ENCODE assay signal across 8 mouse cellular contexts in the genomic region with DNA sequence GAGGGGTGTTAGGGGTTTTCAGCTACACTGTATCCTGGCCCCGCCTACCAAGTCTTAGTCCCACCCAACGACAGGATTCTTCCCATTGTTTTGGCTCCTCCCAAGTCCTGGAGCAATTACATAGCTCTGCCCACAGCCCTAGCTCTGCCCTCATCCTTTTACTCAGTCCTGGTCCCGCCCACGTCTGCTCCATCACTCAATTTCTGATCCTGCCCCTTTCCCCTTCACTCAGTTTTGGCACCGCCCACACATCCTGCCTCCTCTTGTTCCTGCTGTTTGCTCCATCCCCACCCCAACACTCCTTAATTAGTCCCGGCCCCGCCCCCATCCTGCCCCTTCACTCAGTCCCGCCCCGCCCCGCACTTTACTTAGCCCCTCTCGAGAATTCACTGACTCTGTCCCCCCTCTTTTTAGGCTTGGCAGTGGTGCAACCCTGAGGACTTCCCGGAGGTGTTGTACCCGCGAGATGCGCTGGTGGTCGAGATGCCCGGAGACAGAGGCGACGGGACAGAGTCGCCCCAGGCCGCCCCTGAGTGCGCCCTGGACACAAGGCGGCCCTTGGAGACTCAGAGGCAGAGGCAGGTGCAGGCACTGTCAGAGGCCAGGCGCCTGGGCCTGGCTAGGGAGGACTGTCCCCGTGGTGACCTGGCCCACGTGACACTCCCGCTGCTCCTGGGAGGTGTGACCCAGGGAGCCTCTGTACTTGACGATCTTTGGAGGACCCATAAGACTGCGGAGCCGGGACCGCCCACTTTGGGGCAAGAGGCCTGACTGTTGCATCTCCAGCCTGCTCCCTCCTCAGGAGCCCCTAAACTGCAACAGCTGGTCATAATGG. TPM values are rescaled to one million over a fixed set of nuclear protein-coding genes. Genes with fewer than 3 reads are reported as not detected.
DNase-seq lines count a peak whose midpoint lies in the region; ATAC-seq and TF ChIP-seq lines count a peak whose summit lies in the region.

No protein-coding gene starts in this region.

- peaks cover 16% of the 10 kb centered on the region for H3K27me3 ChIP-seq in forebrain, postnatal 0 days (ENCODE audit: insufficient read depth, low read length)
- H3K27me3 ChIP-seq in hindbrain, embryonic 13.5 days: peaks cover 69% of the 10 kb centered on the region
- 0 out of 2 replicates have a peak, but pooled peaks cover 14% of the 10 kb centered on the region for H3K27me3 ChIP-seq in limb, embryonic 14.5 days (ENCODE audit: control insufficient read depth, insufficient read depth, low read length)

- TF ChIP-seq CTCF in forebrain, postnatal 0 days (IDR thresholded peaks at IDR 0.05; ENCODE audit: low read depth): no peak

- H3K9me3 ChIP-seq in forebrain, postnatal 0 days (ENCODE audit: low read length): 0 out of 2 replicates have a peak, but pooled peaks cover 5% of the 10 kb centered on the region
- peaks cover 16% of the 10 kb centered on the region; the same call in 1 of the 2 replicates for H3K9me3 ChIP-seq in hindbrain, embryonic 13.5 days
- 0 out of 2 replicates have a peak, but pooled peaks cover 3% of the 10 kb centered on the region for H3K9me3 ChIP-seq in limb, embryonic 14.5 days (ENCODE audit: control insufficient read depth, low read length)

- H3K4me3 ChIP-seq in forebrain, postnatal 0 days (ENCODE audit: low read depth, low read length): no peak overlapping the region
- H3K4me3 ChIP-seq in hindbrain, embryonic 13.5 days: no peak overlapping the region
- no peak overlapping the region for H3K4me3 ChIP-seq in limb, embryonic 14.5 days (replicated peaks; ENCODE audit: low read length)

- TF ChIP-seq POLR2A in limb, embryonic 14.5 days (IDR thresholded peaks at IDR 0.05; ENCODE audit: borderline replicate concordance, extremely low read depth, insufficient read depth, insufficient read length): no peak

- H3K36me3 ChIP-seq in forebrain, postnatal 0 days (ENCODE audit: insufficient read depth): no peaks in the 10 kb centered on the region
- H3K36me3 ChIP-seq in hindbrain, embryonic 13.5 days: no peaks in the 10 kb centered on the region
- H3K36me3 ChIP-seq in limb, embryonic 14.5 days (ENCODE audit: control insufficient read depth, insufficient read depth, low read length): no peaks in the 10 kb centered on the region

- peak; percentile 64; the same call in 1 of the 2 replicates for ATAC-seq in forebrain, postnatal 0 days
- ATAC-seq in hindbrain, embryonic 13.5 days (ENCODE audit: low FRiP score): peak; percentile 37; the same call in 1 of the 2 replicates
- ATAC-seq in limb, embryonic 14.5 days (ENCODE audit: low FRiP score, low read depth): peak; percentile 62; the same call in 1 of the 2 replicates

- no peak overlapping the region for H3K4me2 ChIP-seq in forebrain, postnatal 0 days (ENCODE audit: low read depth)
- H3K4me2 ChIP-seq in hindbrain, embryonic 13.5 days: no peak overlapping the region
- H3K4me2 ChIP-seq in limb, embryonic 14.5 days (replicated peaks; ENCODE audit: low read depth, low read length, severe bottlenecking): no peak overlapping the region

- peak; percentile 34 for DNase-seq in ovary, postnatal 36 days (ENCODE audit: low spot score)
- no peak for DNase-seq in ovary, postnatal 10 days (ENCODE audit: low spot score)
- DNase-seq in forebrain, postnatal 0 days: no peak
- no peak for DNase-seq in limb, embryonic 14.5 days (ENCODE audit: low spot score)
- DNase-seq in neural tube, embryonic 10.5 days (ENCODE audit: extremely low spot score, low spot score): peak; percentile 63
- DNase-seq in c-Kit-positive CD71-positive TER-119-positive erythroid progenitor cells, embryonic 14.5 days (ENCODE audit: low spot score): no peak
- DNase-seq in thymus, postnatal 14 days: no peak

- H3K4me1 ChIP-seq in forebrain, postnatal 0 days (ENCODE audit: insufficient read depth): no peaks in the 10 kb centered on the region
- H3K4me1 ChIP-seq in hindbrain, embryonic 13.5 days (replicated peaks): peaks cover 8% of the 10 kb centered on the region
- peaks cover 4% of the 10 kb centered on the region; the same call in 1 of the 2 replicates for H3K4me1 ChIP-seq in limb, embryonic 14.5 days (ENCODE audit: control insufficient read depth, insufficient read depth, low read length)

- WGBS in forebrain, postnatal 0 days: 4% methylated on average over 31 of the region's 31 CpGs
- 2% methylated on average over 31 of the region's 31 CpGs for WGBS in hindbrain, embryonic 13.5 days
- 3% methylated on average over 29 of the region's 31 CpGs for WGBS in limb, embryonic 14.5 days

- H3K27ac ChIP-seq in forebrain, postnatal 0 days (ENCODE audit: low read depth, low read length): no peak overlapping the region
- no peak overlapping the region for H3K27ac ChIP-seq in hindbrain, embryonic 13.5 days
- no peak overlapping the region for H3K27ac ChIP-seq in limb, embryonic 14.5 days (replicated peaks; ENCODE audit: low read depth, low read length)

- H3K9ac ChIP-seq in forebrain, postnatal 0 days: no peak overlapping the region
- no peak overlapping the region for H3K9ac ChIP-seq in hindbrain, embryonic 13.5 days
- no peak overlapping the region for H3K9ac ChIP-seq in limb, embryonic 14.5 days (ENCODE audit: low read depth, low read length, severe bottlenecking)

RNA-seq across cellular contexts. Expression of a gene that starts 12.1 kb away (rescaled TPM):
- 0.05 TPM in 1 of 2 replicates, not detected in the other for total RNA-seq in forebrain, postnatal 0 days (2014; rRNA removed)
- not detected in 2 replicates for polyA plus RNA-seq in forebrain, postnatal 0 days (2015; fragmentation: Nextera tagmentation; extraction: Ambion mirVana)
- 0.08 and 0.13 TPM in 2 replicates for polyA plus RNA-seq in hindbrain, embryonic 13.5 days (2015; fragmentation: Nextera tagmentation; extraction: Ambion mirVana)
- 0.04 and 0.13 TPM in 2 replicates for polyA plus RNA-seq in limb, embryonic 14.5 days (2012; rRNA removed)
- polyA plus RNA-seq in limb, embryonic 14.5 days (2014; fragmentation: Nextera tagmentation; extraction: Ambion mirVana): 0.21 TPM in 1 of 2 replicates, not detected in the other

RNA-seq across cellular contexts. Expression of a gene that starts 15.5 kb away (rescaled TPM):
- 26.2 and 60.0 TPM in 2 replicates for total RNA-seq in forebrain, postnatal 0 days (2014; rRNA removed)
- polyA plus RNA-seq in forebrain, postnatal 0 days (2015; fragmentation: Nextera tagmentation; extraction: Ambion mirVana): 20.3 and 25.2 TPM in 2 replicates
- 16.4 and 17.4 TPM in 2 replicates for polyA plus RNA-seq in hindbrain, embryonic 13.5 days (2015; fragmentation: Nextera tagmentation; extraction: Ambion mirVana)
- polyA plus RNA-seq in limb, embryonic 14.5 days (2012; rRNA removed): 37.2 and 57.8 TPM in 2 replicates
- 14.4 and 16.2 TPM in 2 replicates for polyA plus RNA-seq in limb, embryonic 14.5 days (2014; fragmentation: Nextera tagmentation; extraction: Ambion mirVana)

RNA-seq across cellular contexts. Expression of a gene that starts 19.2 kb away (rescaled TPM):
- total RNA-seq in forebrain, postnatal 0 days (2014; rRNA removed): 15.4 and 25.9 TPM in 2 replicates
- polyA plus RNA-seq in forebrain, postnatal 0 days (2015; fragmentation: Nextera tagmentation; extraction: Ambion mirVana): 5.6 and 7.1 TPM in 2 replicates
- 7.6 and 8.1 TPM in 2 replicates for polyA plus RNA-seq in hindbrain, embryonic 13.5 days (2015; fragmentation: Nextera tagmentation; extraction: Ambion mirVana)
- 21.5 and 36.9 TPM in 2 replicates for polyA plus RNA-seq in limb, embryonic 14.5 days (2012; rRNA removed)
- 6.1 and 8.6 TPM in 2 replicates for polyA plus RNA-seq in limb, embryonic 14.5 days (2014; fragmentation: Nextera tagmentation; extraction: Ambion mirVana)

RNA-seq across cellular contexts. Expression of a gene that starts 42.7 kb away (rescaled TPM):
- total RNA-seq in forebrain, postnatal 0 days (2014; rRNA removed): 20.5 and 31.5 TPM in 2 replicates
- polyA plus RNA-seq in forebrain, postnatal 0 days (2015; fragmentation: Nextera tagmentation; extraction: Ambion mirVana): 9.4 and 9.8 TPM in 2 replicates
- 13.3 and 17.7 TPM in 2 replicates for polyA plus RNA-seq in hindbrain, embryonic 13.5 days (2015; fragmentation: Nextera tagmentation; extraction: Ambion mirVana)
- polyA plus RNA-seq in limb, embryonic 14.5 days (2012; rRNA removed): 9.1 and 11.2 TPM in 2 replicates
- 2.5 and 3.0 TPM in 2 replicates for polyA plus RNA-seq in limb, embryonic 14.5 days (2014; fragmentation: Nextera tagmentation; extraction: Ambion mirVana)

RNA-seq across cellular contexts. Expression of a gene that starts 43.8 kb away (rescaled TPM):
- total RNA-seq in forebrain, postnatal 0 days (2014; rRNA removed): 160 and 170 TPM in 2 replicates
- polyA plus RNA-seq in forebrain, postnatal 0 days (2015; fragmentation: Nextera tagmentation; extraction: Ambion mirVana): 147 and 153 TPM in 2 replicates
- polyA plus RNA-seq in hindbrain, embryonic 13.5 days (2015; fragmentation: Nextera tagmentation; extraction: Ambion mirVana): 90.0 and 94.1 TPM in 2 replicates
- polyA plus RNA-seq in limb, embryonic 14.5 days (2012; rRNA removed): 111 and 137 TPM in 2 replicates
- 73.5 and 74.7 TPM in 2 replicates for polyA plus RNA-seq in limb, embryonic 14.5 days (2014; fragmentation: Nextera tagmentation; extraction: Ambion mirVana)

Comparison
In these comparisons a context has a peak if more than half of its experiments do, and no peak if none do; other contexts are left out.
1. DNase-seq: peak in ovary, postnatal 36 days (single experiment) and neural tube, embryonic 10.5 days (single experiment); none in ovary, postnatal 10 days (single experiment), forebrain, postnatal 0 days (single experiment), limb, embryonic 14.5 days (single experiment), c-Kit-positive CD71-positive TER-119-positive erythroid progenitor cells, embryonic 14.5 days (single experiment) and thymus, postnatal 14 days (single experiment).
2. Peak in every context shown above with its lines, with median percentiles within 50 percentile points of each other: ATAC-seq.